Mouse (Mus musculus) CH12.LX (cell line): ENCODE measurements around the gene Slc39a5. TPM values are rescaled to one million over a fixed set of nuclear protein-coding genes. Genes with fewer than 3 reads are reported as not detected.

Experiments
- DNase-seq: peaks from one replicate; pipeline ENCODE4 v3.0.0-alpha.2; 2013; ENCODE audit errors: extremely low read depth
- H3K27ac ChIP-seq: 2 replicates; pipeline ENCODE4 v1.5.1; 2012; ENCODE audit warnings: low read depth, mild to moderate bottlenecking, control low read depth, moderate library complexity; ENCODE audit not compliant: insufficient read depth
- H3K27me3 ChIP-seq: replicated peaks from 2 replicates; pipeline ENCODE3; 2012; ENCODE audit warnings: inconsistent platforms
- H3K36me3 ChIP-seq, 2 experiments: replicated peaks in 1 of 2; 2 replicates each; pipeline versions ENCODE3 to v1.6.1; 2012; ENCODE audit warnings: inconsistent platforms in 1 of 2, low read length in 1 of 2, mild to moderate bottlenecking in 1 of 2, mixed read lengths in 1 of 2, moderate library complexity in 1 of 2; ENCODE audit not compliant: control insufficient read depth in 1 of 2, insufficient read depth in 1 of 2
- H3K4me1 ChIP-seq, 2 experiments: 2 replicates each; pipeline ENCODE4 v1.6.1; 2012; ENCODE audit warnings: inconsistent platforms in 1 of 2, moderate library complexity in 1 of 2; ENCODE audit not compliant: insufficient read depth in 2 of 2, control insufficient read depth in 1 of 2
- H3K4me2 ChIP-seq: 2 replicates; pipeline ENCODE4 v1.6.1; 2012; ENCODE audit warnings: low read depth, mild to moderate bottlenecking, control low read depth; ENCODE audit not compliant: poor library complexity, insufficient read depth, severe bottlenecking
- H3K4me3 ChIP-seq, 3 experiments: fragments of 150-350 bp in 1 of 3; sonication (generic) in 1 of 3; replicated peaks in 1 of 3; 2 replicates each; pipeline versions ENCODE3 to v1.5.1; 2011 to 2012; ENCODE audit warnings: low read depth in 2 of 3, low read length in 2 of 3, mild to moderate bottlenecking in 2 of 3, moderate library complexity in 2 of 3, control low read depth in 1 of 3, improper control_type of control experiment in 1 of 3, inconsistent platforms in 1 of 3, mixed read lengths in 1 of 3; ENCODE audit not compliant: poor library complexity in 1 of 3
- H3K79me2 ChIP-seq: replicated peaks from 2 replicates; pipeline ENCODE4 v1.6.1; 2012; ENCODE audit warnings: mild to moderate bottlenecking, moderate library complexity; ENCODE audit not compliant: control insufficient read depth, poor library complexity, insufficient read depth, severe bottlenecking; ENCODE audit errors: extremely low read depth
- H3K9ac ChIP-seq: 2 replicates; pipeline ENCODE4 v1.6.1; 2012; ENCODE audit warnings: low read depth, mild to moderate bottlenecking, control low read depth, moderate library complexity; ENCODE audit not compliant: insufficient read depth
- H3K9me3 ChIP-seq: replicated peaks from 2 replicates; pipeline ENCODE3; 2012; ENCODE audit warnings: low read length, inconsistent platforms, mixed read lengths
- CTCF ChIP-seq, 2 experiments: IDR thresholded peaks in 1 of 2; conservative IDR thresholded peaks in 1 of 2; 2 replicates each; pipeline ENCODE4 v1.5.1; 2011 to 2012; ENCODE audit warnings: low read depth in 2 of 2, low read length in 2 of 2, improper control_type of control experiment in 1 of 2, inconsistent platforms in 1 of 2, mild to moderate bottlenecking in 1 of 2, moderate library complexity in 1 of 2
- E2F4 ChIP-seq: IDR thresholded peaks from 2 replicates; pipeline ENCODE4 v1.6.1; 2011; ENCODE audit warnings: low read depth, low read length, improper control_type of control experiment; ENCODE audit not compliant: insufficient replicate concordance
- GABPA ChIP-seq: IDR thresholded peaks from 2 replicates; pipeline ENCODE4 v1.6.1; 2012; ENCODE audit warnings: low read depth, low read length, improper control_type of control experiment, inconsistent platforms; ENCODE audit not compliant: insufficient replicate concordance
- HCFC1 ChIP-seq: IDR thresholded peaks from 2 replicates; pipeline ENCODE4 v1.6.1; 2012; ENCODE audit warnings: low read depth, mild to moderate bottlenecking, inconsistent platforms, low read length, improper control_type of control experiment
- IRF4 ChIP-seq: IDR thresholded peaks from 2 replicates; pipeline ENCODE4 v1.6.1; 2014; ENCODE audit warnings: low read depth, mild to moderate bottlenecking, inconsistent platforms, low read length, improper control_type of control experiment
- KAT2A ChIP-seq: IDR thresholded peaks from 2 replicates; pipeline ENCODE4 v1.6.1; 2012; ENCODE audit warnings: low read length, improper control_type of control experiment, inconsistent platforms; ENCODE audit not compliant: insufficient replicate concordance
- MAFK ChIP-seq: IDR thresholded peaks from 2 replicates; pipeline ENCODE4 v1.6.1; 2011; ENCODE audit warnings: low read length, improper control_type of control experiment; ENCODE audit not compliant: insufficient replicate concordance
- MEF2A ChIP-seq: IDR thresholded peaks from 2 replicates; pipeline ENCODE4 v1.6.1; 2014; ENCODE audit warnings: low read depth, mild to moderate bottlenecking, inconsistent platforms, low read length, improper control_type of control experiment, borderline replicate concordance
- MXI1 ChIP-seq: IDR thresholded peaks from 2 replicates; pipeline ENCODE4 v1.6.1; 2011; ENCODE audit warnings: mild to moderate bottlenecking, low read depth, low read length, improper control_type of control experiment
- NELFE ChIP-seq: IDR thresholded peaks from 2 replicates; pipeline ENCODE4 v1.6.1; 2011; ENCODE audit warnings: low read depth, low read length, improper control_type of control experiment
- NRF1 ChIP-seq: IDR thresholded peaks from 2 replicates; pipeline ENCODE4 v1.6.1; 2014; ENCODE audit warnings: low read depth, mild to moderate bottlenecking, inconsistent platforms, low read length, improper control_type of control experiment, moderate library complexity
- POLR2A ChIP-seq: IDR thresholded peaks from 2 replicates; pipeline ENCODE4 v1.6.1; 2011; ENCODE audit warnings: low read depth, mild to moderate bottlenecking, improper control_type of control experiment, low read length
- SIN3A ChIP-seq: IDR thresholded peaks from 2 replicates; pipeline ENCODE4 v1.6.1; 2012; ENCODE audit warnings: low read length, improper control_type of control experiment, inconsistent platforms
- SMC3 ChIP-seq: IDR thresholded peaks from 2 replicates; pipeline ENCODE4 v1.6.1; 2011; ENCODE audit warnings: low read depth, low read length, improper control_type of control experiment
- TBP ChIP-seq: conservative IDR thresholded peaks from 2 replicates; pipeline ENCODE4 v1.6.1; 2011; ENCODE audit warnings: low read depth, low read length, improper control_type of control experiment
- TCF12 ChIP-seq: IDR thresholded peaks from 2 replicates; pipeline ENCODE4 v1.6.1; 2014; ENCODE audit warnings: low read depth, mild to moderate bottlenecking, inconsistent platforms, low read length, improper control_type of control experiment
- UBTF ChIP-seq: IDR thresholded peaks from 2 replicates; pipeline ENCODE4 v1.6.1; 2012; ENCODE audit warnings: low read depth, mild to moderate bottlenecking, inconsistent platforms, low read length, improper control_type of control experiment, moderate library complexity
- ZMIZ1 ChIP-seq: IDR thresholded peaks from 2 replicates; pipeline ENCODE4 v1.6.1; 2012; ENCODE audit warnings: low read depth, mild to moderate bottlenecking, inconsistent platforms, low read length, improper control_type of control experiment
- ZNF384 ChIP-seq: IDR thresholded peaks from 2 replicates; pipeline ENCODE4 v1.6.1; 2012; ENCODE audit warnings: low read depth, low read length, improper control_type of control experiment, inconsistent platforms
- dilution Hi-C: fragments of 300-500 bp; cut with MboI; formaldehyde crosslinking; loops from 2 replicates; pipeline ENCODE4 v1.14.3; 2020; ENCODE audit warnings: low sequenced_read_pairs; ENCODE audit not compliant: extremely low pct_unique_long_range_greater_than_20kb, extremely low pct_ligation_motif_present
- in situ Hi-C: fragments of 300-500 bp; cut with MboI; formaldehyde crosslinking; loops from 3 replicates; pipeline ENCODE4 v1.14.3; 2019; ENCODE audit warnings: low sequenced_read_pairs, low pct_ligation_motif_present, low pct_unique_long_range_greater_than_20kb, mixed read lengths
- polyA plus RNA-seq: library from polyadenylated mRNA; unstranded; fragments of >175 nt; gene quantifications from 2 replicates; pipeline ENCODE4 v1.2.1, GENCODE M21; 2012; ENCODE audit warnings: low read depth; ENCODE audit not compliant: insufficient read length
- total RNA-seq, 2 experiments: library from RNA; depleted of rRNA; stranded (reverse); fragments of 300-350 nt in 1 of 2; fragments of >200 nt in 1 of 2; gene quantifications; 2 replicates each; pipeline ENCODE4 v1.2.3; 2012 to 2014

Slc39a5 gene
- total and polyA plus RNA-seq, 3 experiments, result 0.11 TPM; not detected in 2

- peaks cover 25% of the 10 kb centered on the region for H3K79me2 ChIP-seq
- peaks cover 26 to 41% of the 10 kb centered on the region in 2 experiments for H3K36me3 ChIP-seq
- H3K9me3 ChIP-seq, result no peaks in the 10 kb centered on the region
- TF ChIP-seq CTCF (conservative IDR thresholded peaks at IDR 0.05 in 1 of 2, IDR thresholded peaks at IDR 0.05 in 1 of 2; ENCODE audit: low read depth in 2 of 2, low read length in 2 of 2) (peak in 1 of 2 experiments; percentile 29; a peak in 1 of 4 replicates), SIN3A (peak; percentile 51; the same call in 1 of the 2 replicates), KAT2A (0 out of 2 replicates have a peak, but pooled peaks have one; percentile 23), TBP (no peak), ZMIZ1 (no peak), MXI1 (peak; percentile 43), MEF2A (no peak), UBTF (peak; percentile 99), HCFC1 (peak; percentile 57)
- H3K4me3 ChIP-seq, result peak overlapping the region; percentile 83 to 89 (median 84)
- H3K27me3 ChIP-seq, result no peaks in the 10 kb centered on the region
- peak overlapping the region; percentile 97 for H3K9ac ChIP-seq
- in situ Hi-C loops (no loop called here), dilution Hi-C loops (no loop called here)
- peaks cover 14 to 38% of the 10 kb centered on the region in 2 experiments for H3K4me1 ChIP-seq
- peak; percentile 33 for DNase-seq
- H3K27ac ChIP-seq, result peak overlapping the region; percentile 37
- H3K4me2 ChIP-seq, result peak overlapping the region; percentile 86
These were observed 23.6 kb downstream of the Slc39a5 start for GRCm38 (mm10) chr10:128377222-128377939.

GRCm38 (mm10) chr10:128376455-128377211, 24.4 kb downstream of the Slc39a5 start, which contains the start of gene Ankrd52:
Gene Ankrd52 (plus strand): TSS chr10:128377115.
- dilution Hi-C loops, result no loop called here
- Histone ChIP-seq H3K79me2 (peaks cover 25% of the 10 kb centered on the region), H3K36me3 (peaks cover 18 to 33% of the 10 kb centered on the region in 2 experiments), H3K4me2 (peak within 1 kb of the TSS; percentile 94), H3K27me3 (no peaks in the 10 kb centered on the region), H3K4me1 (peaks cover 14 to 38% of the 10 kb centered on the region in 2 experiments), H3K4me3 (peak within 1 kb of the TSS; percentile 83 to 89 (median 84)), H3K9me3 (no peaks in the 10 kb centered on the region), H3K27ac (peak within 1 kb of the TSS; percentile 75), H3K9ac (peak within 1 kb of the TSS; percentile 97)
- peak; percentile 47 for DNase-seq
- TF ChIP-seq MEF2A (peak; percentile 42; the same call in 1 of the 2 replicates), MAFK (no peak), UBTF (0 out of 2 replicates have a peak, but pooled peaks have one; percentile 54), HCFC1 (no peak), SIN3A (peak; percentile 18; the same call in 1 of the 2 replicates), NRF1 (peak; percentile 51; the same call in 1 of the 2 replicates), E2F4 (no peak), IRF4 (no peak), GABPA (no peak), ZNF384 (no peak), POLR2A (peak; percentile 46; the same call in 1 of the 2 replicates), KAT2A (no peak), SMC3 (peak; percentile 20), NELFE (peak; percentile 13; the same call in 1 of the 2 replicates), TBP (0 out of 2 replicates have a peak, but pooled peaks have one; percentile 50), TCF12 (peak; percentile 67), CTCF (conservative IDR thresholded peaks at IDR 0.05 in 1 of 2, IDR thresholded peaks at IDR 0.05 in 1 of 2; ENCODE audit: low read depth in 2 of 2, low read length in 2 of 2) (peak in 1 of 2 experiments; percentile 66; a peak in 2 of 4 replicates), MXI1 (no peak; the same call in 1 of the 2 replicates)
- in situ Hi-C loops, result no loop called here
